Mouse (Mus musculus) ovary, adult 2 months (tissue): Measurements from ENCODE around the gene Efhc2. TPM values are rescaled to one million over a fixed set of nuclear protein-coding genes. Genes with fewer than 3 reads are reported as not detected.

Experiments used
- polyA plus RNA-seq: library from polyadenylated mRNA; depleted of rRNA; stranded (reverse); fragments of >200 nt; gene quantifications from 2 replicates; pipeline ENCODE4 v1.2.3, GENCODE M21; 2012; rRNA removed

The Efhc2 gene
- polyA plus RNA-seq: 0.06 and 0.12 TPM in 2 replicates

GRCm38 (mm10) chrX:17319126-17319583 lies at the start of gene Efhc2:
TSS of gene Efhc2 (minus strand) at chrX:17319368.

